Mouse (Mus musculus): ENCODE data around the gene Ipo7.

Ipo7 gene

GRCm38 (mm10) chr7:110101266-110101665 lies 83.2 kb downstream of the Ipo7 start:
- no peak for DNase-seq (ENCODE audit: low spot score in 2 of 2)

GRCm38 (mm10) chr7:110105041-110105440 lies 87.0 kb downstream of the Ipo7 start:
- no peak for DNase-seq (ENCODE audit: low spot score in 2 of 2)
